Mouse (Mus musculus) gastrocnemius, adult 2 months (tissue): ENCODE results near the gene Rfx4. TPM values are rescaled to one million over a fixed set of nuclear protein-coding genes. Genes with fewer than 3 reads are reported as not detected.

Experiments used
- DNase-seq: peaks from one replicate; pipeline ENCODE4 v3.0.0; 2022
- H3K27ac ChIP-seq: fragments of 200-600 bp; 2 replicates; pipeline ENCODE4 v1.8.1; 2022; ENCODE audit warnings: mild to moderate bottlenecking
- H3K4me3 ChIP-seq: fragments of 200-600 bp; 2 replicates; pipeline ENCODE4 v1.8.1; 2022; ENCODE audit warnings: mild to moderate bottlenecking, moderate library complexity
- CTCF ChIP-seq: fragments of 200-600 bp; IDR thresholded peaks from 2 replicates; pipeline ENCODE4 v1.8.1; 2022; ENCODE audit warnings: antibody characterized with exemption, mild to moderate bottlenecking, moderate library complexity
- intact Hi-C: fragments of 180-260 bp; cut with DNase I; formaldehyde crosslinking; loops from one replicate; pipeline ENCODE4 v1.15.1; 2025
- total RNA-seq, 2 experiments: library from RNA; stranded (reverse); gene quantifications; 2 replicates each; pipeline ENCODE4 v1.2.3; 2021

The Rfx4 gene
- total RNA-seq, 2 experiments from 2014 or later, result not detected

GRCm38 (mm10) chr10:84829009-84829408 lies 73.1 kb downstream of the Rfx4 start:
- TF ChIP-seq CTCF, result no peak
- no peak overlapping the region for H3K4me3 ChIP-seq
- no peak overlapping the region for H3K27ac ChIP-seq
- intact Hi-C loops, result no loop called here
- no peak for DNase-seq

GRCm38 (mm10) chr10:84835596-84835995 lies 79.7 kb downstream of the Rfx4 start:
- intact Hi-C loops, result loop anchor here (5.0 kb wide), 1 partner anchor 82 kb away; the partner anchor contains the start of gene Ric8b
- no peak for TF ChIP-seq CTCF
- DNase-seq, result no peak
- Histone ChIP-seq H3K27ac (0 out of 2 replicates have a peak overlapping the region, but pooled peaks have one; percentile 10), H3K4me3 (no peak overlapping the region)

- intact Hi-C loops, result loop anchor here (1.0 to 5.0 kb wide), 4 partner anchors 81 to 209 kb away; partner anchors contain the start of gene Ric8b
- TF ChIP-seq CTCF, result peak; percentile 70
- Histone ChIP-seq H3K4me3 (no peak overlapping the region), H3K27ac (no peak overlapping the region)
- DNase-seq, result peak; percentile 26
Observed at GRCm38 (mm10) chr10:84836104-84836503, 80.2 kb downstream of the Rfx4 start.

GRCm38 (mm10) chr10:84837355-84837754 lies 81.5 kb downstream of the Rfx4 start:
- Histone ChIP-seq H3K27ac (no peak overlapping the region), H3K4me3 (no peak overlapping the region)
- DNase-seq, result no peak
- TF ChIP-seq CTCF, result no peak
- intact Hi-C loops, result loop anchor here (2.0 to 5.0 kb wide), 3 partner anchors 80 to 197 kb away; partner anchors contain the start of gene Ric8b

GRCm38 (mm10) chr10:84838850-84839473 lies 83.1 kb downstream of the Rfx4 start:
- DNase-seq, result no peak
- intact Hi-C loops, result loop anchor here (5.0 kb wide), 1 partner anchor 78 kb away; the partner anchor contains the start of gene Ric8b
- TF ChIP-seq CTCF, result no peak
- H3K27ac ChIP-seq, result no peak overlapping the region
- no peak overlapping the region for H3K4me3 ChIP-seq

GRCm38 (mm10) chr10:84846638-84847037 lies 90.8 kb downstream of the Rfx4 start:
- intact Hi-C loops, result no loop called here
- no peak overlapping the region for H3K4me3 ChIP-seq
- no peak overlapping the region for H3K27ac ChIP-seq
- DNase-seq, result no peak
- no peak for TF ChIP-seq CTCF

GRCm38 (mm10) chr10:84851981-84852979 lies 96.4 kb downstream of the Rfx4 start:
- DNase-seq, result peak; percentile 86
- Histone ChIP-seq H3K4me3 (0 out of 2 replicates have a peak overlapping the region, but pooled peaks have one; percentile 15), H3K27ac (peak overlapping the region; percentile 79)
- TF ChIP-seq CTCF, result no peak
- intact Hi-C loops, result no loop called here

GRCm38 (mm10) chr10:84854059-84854458 lies 98.2 kb downstream of the Rfx4 start:
- DNase-seq, result no peak
- Histone ChIP-seq H3K27ac (no peak overlapping the region), H3K4me3 (no peak overlapping the region)
- intact Hi-C loops, result no loop called here
- TF ChIP-seq CTCF, result no peak

GRCm38 (mm10) chr10:84855466-84855865 lies 99.6 kb downstream of the Rfx4 start:
- no peak for TF ChIP-seq CTCF
- H3K4me3 ChIP-seq, result no peak overlapping the region
- DNase-seq, result peak; percentile 46
- intact Hi-C loops, result loop anchor here (5.0 kb wide), 1 partner anchor 47 kb away; no protein-coding TSS in a partner anchor
- H3K27ac ChIP-seq, result peak overlapping the region; percentile 38; the same call in 1 of the 2 replicates

- DNase-seq, result no peak
- no peak overlapping the region for H3K27ac ChIP-seq
- intact Hi-C loops, result loop anchor here (5.0 kb wide), 1 partner anchor 44 kb away; no protein-coding TSS in a partner anchor
Observed at GRCm38 (mm10) chr10:84858371-84858770, 102.5 kb downstream of the Rfx4 start.

GRCm38 (mm10) chr10:84858806-84859496 lies 103.1 kb downstream of the Rfx4 start:
- TF ChIP-seq CTCF, result no peak
- intact Hi-C loops, result loop anchor here (5.0 kb wide), 1 partner anchor 43 kb away; no protein-coding TSS in a partner anchor
- no peak for DNase-seq
- no peak overlapping the region for H3K27ac ChIP-seq
- H3K4me3 ChIP-seq, result no peak overlapping the region

More at GRCm38 (mm10) chr10:84858371-84858770, 102.5 kb downstream of the Rfx4 start:
- no peak overlapping the region for H3K4me3 ChIP-seq
- TF ChIP-seq CTCF, result no peak
